Mouse (Mus musculus) stomach, postnatal 0 days (tissue): ENCODE results near the gene Eps8l2.

Experiments used
- CTCF ChIP-seq: IDR thresholded peaks from 2 replicates; pipeline ENCODE4 v1.5.1; 2016; ENCODE audit warnings: antibody characterized with exemption, low read depth, mild to moderate bottlenecking, moderate library complexity
- EP300 ChIP-seq: optimal IDR thresholded peaks from 2 replicates; pipeline ENCODE3; 2016; ENCODE audit warnings: antibody characterized with exemption

GRCm38 (mm10) chr7:141355051-141355450, 16.4 kb downstream of the Eps8l2 start:
- TF ChIP-seq CTCF = no peak
- no peak for TF ChIP-seq EP300
